Mouse (Mus musculus) monocyte, adult 59 days (primary cell): Measurements from ENCODE around the gene Gclm. TPM values are rescaled to one million over a fixed set of nuclear protein-coding genes. Genes with fewer than 3 reads are reported as not detected.

Experiments
- total RNA-seq, 2 experiments: library from RNA; stranded (reverse); gene quantifications; one replicate each; pipeline ENCODE4 v1.2.4; 2023

Gene Gclm
- total RNA-seq: 10 to 100 TPM; 27.7 to 47.0 TPM

GRCm38 (mm10) chr3:122245215-122245877 lies at the start of gene Gclm:
Gclm (plus strand) TSS chr3:122245557.

GRCm38 (mm10) chr3:122274241-122275024 lies 29.1 kb downstream of the Gclm start, which contains the start of gene Dnttip2:
Dnttip2 (plus strand) TSS chr3:122274388.

GRCm38 (mm10) chr3:122293954-122294850 lies 48.8 kb downstream of the Gclm start, which contains the start of gene Bcar3:
Bcar3 (plus strand) TSS chr3:122294136.

Other genes starting within 250 kb of the Gclm start
- gene Abca4, start 201.1 kb upstream of the Gclm start, total RNA-seq: under 1 TPM; 0.15 to 1.00 TPM
- 10 to 100 TPM; 59.0 to 60.1 TPM for gene Dnttip2, start 28.8 kb downstream of the Gclm start, total RNA-seq
- gene Bcar3, start 48.6 kb downstream of the Gclm start, total RNA-seq: under 1 TPM; 0.85 to 0.97 TPM